In genomic region chr16:73869527-73870212, GRCm38 (mm10) we compare ENCODE assay signal across 22 mouse cellular contexts.
DNase-seq lines count a peak whose midpoint lies in the region; ATAC-seq lines count a peak whose summit lies in the region.
"Had no signal": no experiment of that assay in that cellular context is flagged by ENCODE, and none has a peak within 500 bp of the region (broad histone marks: within the 10 kb centered on the region; RNA-seq: fewer than 3 reads in every experiment).

No protein-coding gene starts in this region.

- 57% methylated on average over 7 of the region's 7 CpGs for WGBS in heart, embryonic 16.5 days
- 19% methylated on average over 7 of the region's 7 CpGs for WGBS in lung, embryonic 15.5 days
- 22% methylated on average over 7 of the region's 7 CpGs for WGBS in intestine, embryonic 15.5 days
- WGBS in stomach, embryonic 15.5 days, result 28% methylated on average over 7 of the region's 7 CpGs

- no peak for DNase-seq in heart, adult 11 months
- DNase-seq in lung, adult 18-20 months, result no peak
- DNase-seq in thymus, postnatal 0 days (ENCODE audit: low spot score), result no peak
- DNase-seq: adrenal gland, postnatal 25 days; cerebellum, adult 8-10 months; cerebellum, postnatal 36 days; embryo, embryonic 11 days; heart, postnatal 14 days; left cerebral cortex, postnatal 4 days; liver, postnatal 0 days; midbrain, embryonic 14.5 days; thymus, postnatal 14 days had no signal

- no peaks in the 10 kb centered on the region for H3K27me3 ChIP-seq in heart, embryonic 16.5 days (ENCODE audit: control insufficient read depth, insufficient read depth, low read length)
- H3K27me3 ChIP-seq in lung, embryonic 15.5 days, result no peaks in the 10 kb centered on the region
- H3K27me3 ChIP-seq in intestine, embryonic 15.5 days (replicated peaks), result no peaks in the 10 kb centered on the region
- no peaks in the 10 kb centered on the region for H3K27me3 ChIP-seq in stomach, embryonic 15.5 days (replicated peaks)
- H3K27me3 ChIP-seq: embryonic facial prominence, embryonic 13.5 days; forebrain, embryonic 12.5 days; hindbrain, embryonic 12.5 days had no signal

- H3K4me2 ChIP-seq in heart, embryonic 16.5 days (ENCODE audit: low read depth, low read length), result peak overlapping the region; percentile 23; the same call in 1 of the 2 replicates
- H3K4me2 ChIP-seq in lung, embryonic 15.5 days, result peak overlapping the region; percentile 20; the same call in 1 of the 2 replicates
- peak overlapping the region; percentile 7; the same call in 1 of the 2 replicates for H3K4me2 ChIP-seq in intestine, embryonic 15.5 days (replicated peaks)
- peak overlapping the region; percentile 25 for H3K4me2 ChIP-seq in stomach, embryonic 15.5 days
- H3K4me2 ChIP-seq: embryonic facial prominence, embryonic 13.5 days; forebrain, embryonic 12.5 days; hindbrain, embryonic 12.5 days; liver, embryonic 11.5 days had no signal

- no peaks in the 10 kb centered on the region for H3K36me3 ChIP-seq in heart, embryonic 16.5 days (ENCODE audit: control insufficient read depth, insufficient read depth)
- no peaks in the 10 kb centered on the region for H3K36me3 ChIP-seq in lung, embryonic 15.5 days
- no peaks in the 10 kb centered on the region for H3K36me3 ChIP-seq in intestine, embryonic 15.5 days
- no peaks in the 10 kb centered on the region for H3K36me3 ChIP-seq in stomach, embryonic 15.5 days
- H3K36me3 ChIP-seq: embryonic facial prominence, embryonic 13.5 days; forebrain, embryonic 12.5 days; hindbrain, embryonic 12.5 days had no signal

- peaks cover 3% of the 10 kb centered on the region for H3K4me1 ChIP-seq in heart, embryonic 16.5 days (ENCODE audit: control insufficient read depth, insufficient read depth, low read length)
- H3K4me1 ChIP-seq in lung, embryonic 15.5 days, result peaks cover 7% of the 10 kb centered on the region; the same call in 1 of the 2 replicates
- no peaks in the 10 kb centered on the region for H3K4me1 ChIP-seq in intestine, embryonic 15.5 days (replicated peaks)
- no peaks in the 10 kb centered on the region for H3K4me1 ChIP-seq in stomach, embryonic 15.5 days
- H3K4me1 ChIP-seq: embryonic facial prominence, embryonic 13.5 days had no signal

- no peak overlapping the region for H3K4me3 ChIP-seq in heart, embryonic 16.5 days (ENCODE audit: low read length)
- H3K4me3 ChIP-seq in lung, embryonic 15.5 days, result no peak overlapping the region
- H3K4me3 ChIP-seq in intestine, embryonic 15.5 days (replicated peaks), result 0 out of 2 replicates have a peak overlapping the region, but pooled peaks have one; percentile 6
- H3K4me3 ChIP-seq in stomach, embryonic 15.5 days (replicated peaks), result no peak overlapping the region
- H3K4me3 ChIP-seq: embryonic facial prominence, embryonic 13.5 days; erythroblast, embryonic 14.5 days; forebrain, embryonic 12.5 days; hindbrain, embryonic 12.5 days; left cerebral cortex, adult 2 months had no signal

- H3K9ac ChIP-seq in heart, embryonic 16.5 days (ENCODE audit: low read length), result no peak overlapping the region
- H3K9ac ChIP-seq in lung, embryonic 15.5 days, result no peak overlapping the region
- no peak overlapping the region for H3K9ac ChIP-seq in intestine, embryonic 15.5 days
- H3K9ac ChIP-seq in stomach, embryonic 15.5 days, result no peak overlapping the region
- H3K9ac ChIP-seq: embryonic facial prominence, embryonic 13.5 days; forebrain, embryonic 12.5 days; hindbrain, embryonic 12.5 days; liver, postnatal 0 days had no signal

- no peak for ATAC-seq in heart, embryonic 16.5 days (replicated peaks; ENCODE audit: extremely low read depth, insufficient read depth, low FRiP score)
- ATAC-seq in lung, embryonic 15.5 days (ENCODE audit: borderline replicate concordance, extremely low read depth, low FRiP score, low TSS enrichment), result no peak; the same call in 1 of the 2 replicates
- ATAC-seq in intestine, embryonic 15.5 days, result peak; percentile 84
- ATAC-seq in stomach, embryonic 15.5 days (ENCODE audit: insufficient read depth, low FRiP score, low read depth), result no peak
- ATAC-seq: liver, postnatal 0 days had no signal

- no peaks in the 10 kb centered on the region for H3K9me3 ChIP-seq in heart, embryonic 16.5 days (replicated peaks; ENCODE audit: control insufficient read depth, low read length)
- no peaks in the 10 kb centered on the region for H3K9me3 ChIP-seq in lung, embryonic 15.5 days
- H3K9me3 ChIP-seq in intestine, embryonic 15.5 days, result no peaks in the 10 kb centered on the region
- H3K9me3 ChIP-seq in stomach, embryonic 15.5 days, result no peaks in the 10 kb centered on the region
- H3K9me3 ChIP-seq: embryonic facial prominence, embryonic 13.5 days; forebrain, embryonic 12.5 days; hindbrain, embryonic 12.5 days had no signal

- H3K27ac ChIP-seq in heart, embryonic 16.5 days (ENCODE audit: low read length), result no peak overlapping the region
- H3K27ac ChIP-seq in lung, embryonic 15.5 days, result no peak overlapping the region
- H3K27ac ChIP-seq in intestine, embryonic 15.5 days, result no peak overlapping the region
- no peak overlapping the region for H3K27ac ChIP-seq in stomach, embryonic 15.5 days
- H3K27ac ChIP-seq: embryonic facial prominence, embryonic 13.5 days; forebrain, embryonic 12.5 days; hindbrain, embryonic 12.5 days; left cerebral cortex, adult 2 months had no signal
